Mouse (Mus musculus) megakaryocyte, embryonic 14.5 days (primary cell): ENCODE results near the gene Hus1b. TPM values are rescaled to one million over a fixed set of nuclear protein-coding genes. Genes with fewer than 3 reads are reported as not detected.

Experiments used
- H3K27me3 ChIP-seq: replicated peaks from 2 replicates; pipeline ENCODE3; 2012; ENCODE audit warnings: inconsistent platforms
- H3K36me3 ChIP-seq: replicated peaks from 2 replicates; pipeline ENCODE3; 2012; ENCODE audit warnings: low read length, inconsistent platforms, mixed read lengths
- H3K4me1 ChIP-seq: 2 replicates; pipeline ENCODE4 v1.6.1; 2012; ENCODE audit warnings: inconsistent platforms
- H3K4me3 ChIP-seq: replicated peaks from 2 replicates; pipeline ENCODE3; 2012; ENCODE audit warnings: moderate library complexity, mild to moderate bottlenecking, inconsistent platforms
- H3K9me3 ChIP-seq: 2 replicates; pipeline ENCODE4 v1.6.1; 2012; ENCODE audit warnings: inconsistent platforms
- FLI1 ChIP-seq: IDR thresholded peaks from 2 replicates; pipeline ENCODE4 v1.6.1; 2012; ENCODE audit warnings: low read length, inconsistent platforms, mixed read lengths
- GATA1 ChIP-seq: IDR thresholded peaks from 3 replicates; pipeline ENCODE4 v1.6.1; 2012; ENCODE audit warnings: mixed read lengths, low read length, inconsistent platforms, borderline replicate concordance
- polyA plus RNA-seq: library from polyadenylated mRNA; stranded (reverse); fragments of >175 nt; gene quantifications from 2 replicates; pipeline ENCODE4 v1.2.3, GENCODE M21; 2012; ENCODE audit warnings: low replicate concordance; ENCODE audit not compliant: insufficient read depth

The Hus1b gene
- polyA plus RNA-seq, 1 experiment: not detected

DNA sequence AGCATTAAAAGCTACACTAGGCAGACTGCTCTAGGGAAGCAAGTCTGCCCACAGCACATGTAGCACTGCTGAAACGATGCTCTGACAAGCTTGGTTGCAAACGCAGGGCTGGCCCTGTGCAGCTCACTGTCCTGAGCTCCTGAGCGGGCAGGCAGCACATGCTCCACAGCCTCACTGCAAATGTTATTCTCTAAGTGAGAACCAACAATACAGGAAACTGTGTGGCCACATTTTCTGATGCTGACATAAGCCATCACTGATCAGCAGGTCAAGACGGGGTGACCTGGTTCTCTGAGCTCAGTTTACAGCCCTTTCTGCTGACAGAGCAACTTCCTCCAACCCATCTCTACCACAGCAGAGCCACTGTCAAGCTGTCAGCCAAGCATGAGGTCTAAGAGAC lies 34.5 kb downstream of the Hus1b start:
- Histone ChIP-seq H3K36me3 (peaks cover 69% of the 10 kb centered on the region), H3K4me1 (peaks cover 35% of the 10 kb centered on the region), H3K27me3 (no peaks in the 10 kb centered on the region), H3K4me3 (peak overlapping the region; percentile 80), H3K9me3 (no peaks in the 10 kb centered on the region)
- no peak for TF ChIP-seq GATA1
- TF ChIP-seq FLI1: no peak

DNA sequence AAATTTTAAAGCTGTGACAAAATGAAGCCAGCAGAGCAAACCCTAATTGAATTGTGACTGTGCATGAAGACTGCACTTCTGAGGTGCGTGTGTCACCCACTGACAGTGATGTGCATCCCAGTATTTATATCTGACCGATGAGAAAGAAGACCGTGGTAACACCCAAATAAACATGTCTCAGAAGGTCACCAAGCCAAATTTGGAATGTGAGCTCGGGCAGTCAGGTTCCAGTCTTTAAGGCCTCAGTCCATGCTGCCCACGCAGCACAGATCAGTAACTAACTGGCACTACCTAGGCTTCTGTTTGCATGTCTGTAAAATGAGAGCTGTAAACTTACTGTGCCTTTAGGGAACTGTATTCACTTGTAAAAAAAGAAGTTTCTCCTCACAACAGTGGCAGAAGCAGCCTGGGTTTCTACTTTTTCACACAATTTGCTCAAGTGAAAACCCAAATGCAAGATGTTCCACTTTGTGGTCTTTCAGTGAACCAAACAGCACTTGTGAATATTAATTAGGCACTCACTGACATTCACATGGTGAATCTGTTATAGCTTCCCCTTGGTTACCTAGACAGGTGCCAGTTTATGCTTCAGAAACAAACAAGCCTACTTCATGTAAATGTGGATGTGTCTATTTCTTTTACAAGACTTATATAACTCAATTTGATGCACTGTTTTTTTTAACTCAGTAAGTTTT lies 35.5 kb downstream of the Hus1b start:
- Histone ChIP-seq H3K4me1 (peaks cover 35% of the 10 kb centered on the region), H3K27me3 (no peaks in the 10 kb centered on the region), H3K36me3 (peaks cover 73% of the 10 kb centered on the region), H3K4me3 (no peak overlapping the region), H3K9me3 (no peaks in the 10 kb centered on the region)
- TF ChIP-seq FLI1 (no peak), GATA1 (no peak)

DNA sequence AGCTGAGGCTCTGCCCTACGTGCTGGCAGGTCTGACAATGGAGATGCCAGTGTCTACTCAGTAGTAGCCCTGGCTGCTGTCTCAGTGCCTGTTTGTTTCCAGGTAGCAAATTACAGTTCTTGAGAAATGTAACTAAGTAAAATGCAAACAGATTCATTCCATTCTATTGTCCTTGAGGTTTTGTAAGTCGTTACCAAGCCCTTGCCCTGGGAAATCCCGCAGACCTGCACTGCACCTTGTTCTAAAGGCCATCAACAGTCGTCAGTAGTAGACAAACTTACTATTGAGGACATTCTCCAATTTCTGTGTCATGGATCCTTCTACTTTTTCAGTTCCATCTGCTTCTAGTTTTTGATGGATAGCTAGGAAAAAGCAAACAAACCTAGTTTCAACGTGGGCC lies 36.7 kb downstream of the Hus1b start:
- no peak overlapping the region for H3K4me3 ChIP-seq
- TF ChIP-seq FLI1 (no peak), GATA1 (no peak)

DNA sequence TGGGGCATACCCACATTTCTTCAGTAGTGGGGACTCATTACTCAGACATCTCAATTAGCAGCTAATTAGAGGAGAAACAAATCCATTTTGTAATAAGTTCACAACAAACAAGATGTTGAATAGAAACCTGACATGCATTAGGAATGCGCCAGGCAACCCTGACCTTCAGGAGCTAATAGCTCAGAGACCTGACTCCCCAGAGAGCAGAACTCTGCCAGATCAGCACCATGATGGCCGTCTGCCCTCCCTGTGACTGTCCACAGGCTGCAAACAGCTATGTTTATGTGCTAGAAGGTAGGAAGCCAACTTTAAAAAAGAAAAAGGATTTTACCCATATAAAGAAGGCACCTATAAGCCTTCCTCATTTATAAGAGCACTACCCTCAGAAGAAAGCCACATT lies 45.3 kb downstream of the Hus1b start:
- Histone ChIP-seq H3K27me3 (no peaks in the 10 kb centered on the region), H3K36me3 (peaks cover 89% of the 10 kb centered on the region), H3K9me3 (no peaks in the 10 kb centered on the region), H3K4me1 (peaks cover 27% of the 10 kb centered on the region), H3K4me3 (no peak overlapping the region)
- TF ChIP-seq GATA1 (no peak), FLI1 (no peak)

More for the DNA sequence above, 36.7 kb downstream of the Hus1b start:
- Histone ChIP-seq H3K36me3 (peaks cover 76% of the 10 kb centered on the region), H3K9me3 (no peaks in the 10 kb centered on the region), H3K27me3 (no peaks in the 10 kb centered on the region), H3K4me1 (peaks cover 35% of the 10 kb centered on the region)

DNA sequence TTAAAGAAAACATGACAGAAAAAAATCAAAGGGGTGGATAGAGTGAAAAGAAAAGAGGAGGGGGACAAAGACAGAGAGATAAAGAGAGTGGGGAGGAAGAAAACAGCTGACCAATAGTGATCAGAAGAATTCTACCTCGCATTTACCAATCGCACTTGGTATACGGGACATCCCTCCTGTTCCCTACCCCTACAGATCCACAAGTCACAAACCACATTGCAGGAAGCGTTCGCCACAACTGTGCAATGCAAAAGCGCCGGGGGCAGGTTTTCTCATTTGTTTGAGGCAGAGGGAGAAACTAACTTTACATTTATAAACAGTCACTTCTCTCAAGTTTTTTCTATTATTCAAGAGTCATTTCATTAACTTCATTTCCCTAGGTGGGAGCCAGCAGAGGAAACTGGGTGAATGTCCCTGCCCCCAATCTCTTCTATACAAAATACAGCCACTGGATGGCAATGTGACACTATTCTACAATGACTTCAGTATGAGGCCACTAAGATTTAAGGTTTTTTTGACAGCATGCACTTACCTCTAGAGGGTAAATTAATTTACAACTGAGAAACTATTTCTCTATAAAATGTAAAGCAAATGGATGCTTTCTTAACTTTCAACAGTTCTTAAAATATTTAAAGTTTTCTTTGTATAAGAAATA lies 46.0 kb downstream of the Hus1b start:
- TF ChIP-seq FLI1: no peak
- TF ChIP-seq GATA1: no peak
- no peak overlapping the region for H3K4me3 ChIP-seq
- peaks cover 88% of the 10 kb centered on the region for H3K36me3 ChIP-seq
- no peaks in the 10 kb centered on the region for H3K9me3 ChIP-seq
- peaks cover 27% of the 10 kb centered on the region for H3K4me1 ChIP-seq
- H3K27me3 ChIP-seq: no peaks in the 10 kb centered on the region

Other genes starting within 250 kb of the Hus1b start
- not detected in 2 replicates for gene Irf4, start 198.5 kb downstream of the Hus1b start, polyA plus RNA-seq
- 1.8 and 3.9 TPM in 2 replicates for gene Exoc2, start 26.3 kb upstream of the Hus1b start, polyA plus RNA-seq
- not detected in 2 replicates for gene Gm5447, start 26.4 kb upstream of the Hus1b start, polyA plus RNA-seq